Mouse (Mus musculus) thymus, postnatal 10 days (tissue): ENCODE data around the gene Rps27rt.
A peak's percentile ranks its signal among the peaks of the same experiment; 100 is the strongest.
"Not testable (repeated sequence)": the region's sequence is repeated elsewhere in the genome, so short reads cannot be mapped to it uniquely, and the experiment has no call there.

Source experiments
- DNase-seq, 2 experiments: peaks; one replicate each; pipeline ENCODE4 v3.0.0; 2021; ENCODE audit warnings: low spot score in 2 of 2

The Rps27rt gene

DNA sequence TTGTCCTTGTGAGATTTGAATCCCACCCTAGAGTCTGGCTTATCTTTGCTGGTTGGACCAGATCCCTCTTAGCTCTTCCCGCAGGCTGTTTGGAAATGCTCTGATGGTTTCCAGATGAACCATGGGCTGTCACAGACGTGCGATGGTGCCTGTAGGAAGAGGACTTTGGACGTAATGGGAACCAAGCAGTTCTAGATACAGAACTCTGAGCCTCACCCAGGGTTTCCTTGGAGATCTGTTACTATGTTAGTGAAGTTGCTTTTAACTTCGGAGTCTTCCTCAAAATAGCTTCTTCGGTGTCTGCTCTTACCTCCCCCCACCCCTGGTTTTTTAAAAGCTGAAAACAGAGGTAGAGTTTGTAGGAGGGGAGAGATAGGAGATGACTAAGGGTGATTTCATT, 2.6 kb downstream of the Rps27rt start:
- DNase-seq, result no peak

DNA sequence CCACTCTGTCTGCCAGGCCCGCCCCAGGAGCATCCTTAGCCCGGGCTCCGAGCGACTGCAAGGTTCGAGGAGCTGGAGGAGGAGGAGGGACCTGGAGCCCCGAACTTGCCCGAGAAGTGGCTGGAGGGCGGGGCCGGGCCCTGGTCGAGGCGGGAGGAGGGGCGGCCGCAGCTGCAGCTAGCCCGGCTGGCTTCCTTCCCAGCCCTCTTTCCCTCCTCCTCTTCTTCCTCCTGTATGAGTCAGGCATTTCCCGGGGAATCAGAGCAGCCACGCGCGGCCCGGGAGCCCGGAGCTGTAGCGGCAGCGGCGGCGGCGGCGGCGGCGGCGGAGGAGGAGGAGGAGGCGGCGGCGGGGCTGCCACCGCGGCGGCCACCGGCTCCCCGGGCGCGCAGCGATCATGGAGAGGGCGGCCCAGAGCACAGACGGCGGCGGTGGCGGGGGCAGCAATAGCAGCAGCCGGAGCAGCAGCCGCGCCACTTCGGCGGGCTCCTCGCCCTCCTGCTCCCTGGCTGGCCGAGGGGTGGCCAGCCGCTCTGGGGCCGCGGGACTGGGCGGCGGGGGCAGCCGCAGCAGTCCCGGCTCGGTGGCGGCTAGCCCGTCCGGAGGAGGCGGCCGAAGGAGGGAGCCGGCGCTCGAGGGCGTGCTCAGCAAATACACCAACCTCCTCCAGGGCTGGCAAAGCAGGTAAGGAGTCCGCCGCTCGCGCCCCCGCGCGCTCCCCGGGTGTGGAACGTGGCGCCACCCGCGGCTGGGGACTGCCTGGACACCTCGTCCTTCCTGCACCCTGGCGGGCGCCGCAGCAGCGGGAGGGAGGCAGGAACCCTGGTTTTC, 4.0 kb downstream of the Rps27rt start, which contains the start of gene Osbpl10:
Gene Osbpl10, plus strand, starts transcription at position 289 of the 831 bp plus-strand sequence.
- DNase-seq, result peak in 1 of 2 experiments; percentile 12

DNA sequence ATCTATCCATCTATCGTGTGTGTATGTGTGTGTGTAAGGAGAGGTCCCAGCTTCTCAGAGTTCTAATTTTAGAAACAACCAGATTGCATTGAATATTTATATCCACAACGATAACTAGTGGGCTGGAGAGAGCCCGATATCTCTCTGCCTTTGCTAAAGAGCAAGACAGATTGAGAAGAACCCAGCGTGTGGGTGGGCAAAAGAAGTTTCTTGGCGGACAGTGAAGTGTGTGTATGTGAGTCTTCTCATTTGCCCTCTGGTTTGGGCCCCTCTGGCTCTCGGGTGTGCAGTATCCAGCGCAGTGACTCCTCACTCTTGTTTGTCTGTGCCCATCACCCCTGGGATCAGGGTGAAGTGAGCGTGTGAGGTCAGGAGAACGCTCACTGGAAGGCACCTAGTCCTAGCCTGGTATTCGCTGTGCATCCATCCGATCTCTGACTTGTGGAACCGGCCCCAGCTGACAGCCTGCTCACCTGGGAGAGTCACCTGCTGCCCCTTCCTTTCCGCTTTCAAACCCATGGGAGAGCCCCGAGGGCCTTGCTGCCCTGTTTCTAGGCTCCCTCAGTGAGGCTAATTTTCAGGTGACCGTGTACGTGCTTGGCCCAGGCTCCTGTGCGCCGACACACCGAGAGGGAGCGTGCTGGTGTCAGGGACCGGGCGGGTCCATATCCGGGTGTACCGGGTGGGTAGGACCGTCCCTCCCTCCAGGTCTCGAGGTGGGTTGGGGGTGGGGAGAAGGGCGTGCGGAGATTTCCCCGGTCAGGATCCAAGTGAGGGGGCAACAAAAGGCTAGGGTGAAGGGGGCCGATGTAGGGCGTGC, 4.9 kb downstream of the Rps27rt start:
- no peak for DNase-seq

DNA sequence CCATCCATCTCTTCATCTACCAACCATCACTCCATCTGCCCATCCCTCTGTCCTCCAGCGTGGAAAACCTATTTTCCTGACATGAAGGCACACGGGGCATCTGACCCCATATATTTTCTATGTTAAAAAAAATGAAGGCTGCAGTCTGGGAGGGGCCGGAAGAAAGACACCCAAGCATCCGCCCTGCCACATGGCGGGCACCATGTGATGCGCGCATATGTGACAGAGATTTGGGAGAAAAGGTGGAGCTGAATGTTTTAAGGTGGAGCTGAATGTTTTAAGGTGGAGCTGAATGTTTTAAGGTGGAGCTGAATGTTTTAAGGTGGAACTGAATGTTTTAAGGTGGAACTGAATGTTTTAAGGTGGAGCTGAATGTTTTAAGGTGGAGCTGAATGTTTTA, 16.3 kb downstream of the Rps27rt start:
- DNase-seq, result not testable (repeated sequence)

DNA sequence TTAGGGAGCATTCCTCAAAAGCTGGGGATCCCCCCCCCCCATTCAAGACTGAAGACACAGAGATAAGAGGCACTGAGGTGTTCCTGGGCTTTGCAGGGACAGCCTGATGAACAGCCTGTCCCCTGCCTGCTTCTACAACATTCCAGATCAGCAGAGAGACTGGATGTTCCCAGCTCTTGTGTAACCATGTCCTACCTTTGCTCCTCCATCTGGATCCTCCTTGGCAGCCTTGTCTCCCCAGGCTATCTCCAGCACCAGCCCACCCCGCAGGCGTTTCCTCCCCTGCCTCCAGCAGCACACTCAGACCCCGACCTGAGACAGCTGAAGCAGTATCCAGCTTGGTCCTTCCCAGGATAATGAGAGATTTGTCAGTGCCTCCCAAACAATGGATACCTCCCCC, 18.4 kb downstream of the Rps27rt start:
- no peak for DNase-seq

DNA sequence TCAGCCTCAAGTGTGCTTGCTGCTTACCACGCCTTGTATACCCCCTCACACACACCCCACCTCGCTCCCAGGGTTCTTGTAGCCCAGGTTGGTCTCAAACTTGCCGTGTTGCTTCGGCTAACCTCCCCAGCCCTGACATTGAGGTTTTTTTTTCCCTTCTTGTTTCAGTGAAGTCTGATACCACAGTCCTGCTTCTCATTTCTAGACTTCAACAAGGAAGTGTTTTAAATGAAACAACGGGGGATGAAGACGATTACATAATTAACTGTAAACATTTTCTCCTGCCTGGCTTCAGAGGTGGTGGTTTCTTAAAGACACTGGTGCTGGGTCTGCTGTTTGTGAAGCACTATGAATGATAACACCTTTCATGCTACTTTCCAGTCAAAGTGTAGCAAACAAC, 21.7 kb downstream of the Rps27rt start:
- no peak for DNase-seq

DNA sequence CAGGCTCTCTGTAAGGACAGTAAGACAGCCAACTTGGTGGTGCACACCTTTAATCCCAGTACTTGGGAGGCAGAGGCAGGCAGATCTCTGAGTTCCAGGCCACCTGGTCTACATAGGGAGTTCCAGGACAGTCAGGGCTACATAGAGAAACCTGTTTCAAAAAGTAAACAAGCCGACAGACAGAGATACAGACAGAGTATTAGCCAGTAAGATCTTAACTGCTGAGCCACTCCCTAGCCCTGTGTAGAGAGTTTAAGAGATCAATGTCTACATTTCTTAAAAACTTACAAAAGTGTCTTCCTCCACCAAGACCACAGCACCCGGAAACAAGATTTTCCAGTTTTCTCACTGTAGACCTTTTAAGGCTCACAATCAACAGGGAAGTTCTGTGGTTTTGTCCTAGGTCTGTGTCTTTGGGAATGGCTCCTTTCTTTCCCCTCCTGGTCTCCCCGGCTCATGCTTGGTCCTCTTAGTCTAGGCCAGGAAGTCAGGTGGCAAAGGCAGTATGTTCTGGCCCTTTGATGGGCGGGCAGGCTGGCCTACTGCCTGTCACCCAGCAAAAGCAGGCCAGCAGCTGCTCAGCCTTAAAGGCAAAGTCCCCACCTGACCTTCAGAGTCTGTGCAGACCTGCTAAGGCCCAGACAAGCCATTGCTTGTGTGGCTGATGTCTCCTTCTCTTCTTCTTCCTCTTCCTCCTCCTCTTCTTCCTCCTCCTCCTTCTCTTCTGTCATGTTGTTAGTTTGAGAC, 22.3 kb downstream of the Rps27rt start:
- no peak for DNase-seq

DNA sequence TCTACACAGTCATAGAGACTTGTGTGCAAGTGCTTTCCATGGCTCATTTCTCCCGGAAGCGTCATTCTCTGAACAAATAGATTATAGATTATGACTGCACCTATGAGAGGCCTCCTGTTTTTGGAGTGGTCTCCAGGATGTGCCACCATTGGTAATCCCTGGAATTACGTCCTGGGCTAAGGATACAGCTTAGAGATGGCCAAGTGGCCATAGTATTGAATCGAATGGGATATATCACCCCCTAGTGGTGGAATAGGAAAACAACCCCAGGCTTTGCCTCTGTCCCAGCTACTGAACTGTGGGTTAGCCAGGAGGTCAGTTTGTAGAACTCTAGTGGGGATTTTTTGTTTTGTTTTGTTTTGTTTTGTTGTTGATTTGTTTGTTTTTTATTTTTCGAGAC, 25.6 kb downstream of the Rps27rt start:
- DNase-seq, result peak in 1 of 2 experiments; percentile 33

DNA sequence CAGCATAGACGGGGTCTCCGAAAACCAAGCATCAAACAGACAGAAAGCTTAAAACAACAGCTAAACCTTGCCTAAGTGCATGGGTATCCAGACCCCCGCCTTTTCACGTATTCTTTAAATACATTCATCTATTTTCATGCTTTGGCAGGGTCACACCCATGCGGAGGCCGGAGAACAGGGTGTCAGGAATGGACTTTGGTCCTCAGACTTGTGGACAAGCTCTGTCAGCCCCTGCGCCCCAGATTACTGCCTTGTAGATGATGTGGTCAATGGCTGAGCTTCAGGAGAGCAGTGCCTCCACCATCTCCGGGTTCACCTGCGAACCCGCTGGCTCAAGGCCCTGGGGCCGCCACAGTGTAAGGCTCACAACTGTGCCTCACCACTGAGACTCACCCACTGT, 27.2 kb downstream of the Rps27rt start:
- no peak for DNase-seq

DNA sequence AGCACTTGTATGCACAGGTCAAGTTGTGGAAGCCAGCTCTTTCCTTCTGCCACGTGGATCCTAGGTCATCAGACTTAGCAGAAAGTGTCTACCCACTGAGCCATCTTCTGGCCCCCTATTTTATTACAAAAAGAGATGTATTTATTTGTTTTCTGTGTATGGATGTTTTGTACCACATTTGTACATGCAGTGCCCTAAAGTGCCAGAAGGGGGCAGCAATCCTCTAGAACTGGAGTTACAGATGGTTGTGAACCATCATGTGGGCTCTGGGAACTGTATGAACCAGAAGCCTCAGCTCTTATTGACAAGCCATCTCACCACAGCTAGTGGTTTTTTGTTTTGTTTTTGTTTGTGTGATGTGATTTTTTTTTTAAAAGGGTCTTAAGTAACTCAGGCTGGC, 29.7 kb downstream of the Rps27rt start:
- DNase-seq, result no peak

DNA sequence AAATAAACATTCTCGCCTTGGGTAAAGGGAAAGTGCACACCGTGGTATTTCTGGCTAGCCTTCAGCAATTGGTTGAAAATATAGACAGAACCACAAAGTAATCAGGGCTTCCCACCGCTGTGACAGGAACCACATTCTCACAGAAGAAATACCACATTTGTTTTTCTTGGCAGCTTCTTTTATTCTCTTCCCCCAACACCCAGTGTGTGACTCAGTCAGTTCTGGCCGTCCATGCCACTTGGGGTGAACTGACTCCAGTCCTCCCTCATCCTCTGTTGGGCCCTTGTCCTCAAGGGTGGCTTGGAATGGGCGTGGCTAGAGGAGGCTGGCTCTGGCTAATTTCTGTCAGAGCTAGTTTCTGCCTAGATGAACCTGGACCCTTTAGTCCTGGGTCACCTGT, 34.1 kb downstream of the Rps27rt start:
- no peak for DNase-seq

DNA sequence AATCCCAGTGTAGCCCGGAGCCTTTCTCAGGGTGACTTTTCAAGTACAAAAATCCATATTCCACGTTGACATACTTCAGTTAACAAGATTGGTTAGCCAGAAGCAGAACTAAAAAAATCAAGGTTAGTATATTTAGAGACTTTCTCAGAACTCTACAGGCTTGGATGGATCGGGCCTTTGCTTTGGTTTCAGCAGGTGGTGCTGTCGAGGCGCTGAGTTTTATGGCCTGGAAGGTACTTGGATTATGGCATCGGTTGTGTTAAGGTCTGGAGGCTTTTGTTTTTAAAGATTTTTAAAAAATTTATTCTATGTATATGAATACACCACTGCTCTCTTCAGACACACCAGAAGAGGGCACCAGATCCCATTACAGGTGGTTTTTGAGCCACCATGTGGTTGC, 37.0 kb downstream of the Rps27rt start:
- DNase-seq, result no peak

DNA sequence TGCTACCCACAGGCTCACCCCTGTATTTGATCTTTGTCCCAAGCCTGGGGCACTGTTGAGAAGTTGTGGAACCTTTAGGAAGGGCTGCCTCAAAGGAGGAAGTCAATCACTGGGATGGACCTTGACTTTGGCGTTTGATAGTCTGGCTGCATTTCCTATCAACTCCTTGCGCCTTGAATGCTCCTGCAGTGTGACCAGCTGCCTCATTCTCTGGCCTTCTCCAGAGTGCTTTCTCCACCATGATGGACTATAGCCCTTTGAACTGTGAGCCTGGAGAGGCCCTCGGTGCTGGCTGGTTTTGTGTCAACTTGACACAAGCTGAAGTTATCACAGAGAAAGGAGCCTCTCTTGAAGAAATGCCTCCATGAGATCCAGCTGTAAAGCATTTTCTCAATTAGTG, 37.9 kb downstream of the Rps27rt start:
- no peak for DNase-seq

DNA sequence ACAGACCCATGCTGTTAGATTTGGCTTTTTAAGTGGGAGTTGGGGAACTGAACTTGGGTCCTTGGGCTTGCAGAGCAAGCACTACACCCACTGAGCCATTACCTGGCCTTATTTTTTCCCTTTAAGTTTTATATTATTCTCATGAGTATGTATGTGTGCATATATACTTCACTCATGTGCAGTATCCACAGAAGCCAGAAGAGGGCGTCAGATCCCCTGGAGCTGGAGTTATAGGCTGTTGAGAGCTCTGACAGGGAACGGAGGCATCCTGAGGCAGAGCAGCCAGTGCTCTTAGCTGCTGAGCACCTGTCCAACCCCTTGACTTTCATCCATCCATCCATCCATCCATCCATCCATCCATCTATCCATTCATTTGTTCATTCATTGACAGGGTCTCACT, 45.9 kb downstream of the Rps27rt start:
- no peak for DNase-seq

DNA sequence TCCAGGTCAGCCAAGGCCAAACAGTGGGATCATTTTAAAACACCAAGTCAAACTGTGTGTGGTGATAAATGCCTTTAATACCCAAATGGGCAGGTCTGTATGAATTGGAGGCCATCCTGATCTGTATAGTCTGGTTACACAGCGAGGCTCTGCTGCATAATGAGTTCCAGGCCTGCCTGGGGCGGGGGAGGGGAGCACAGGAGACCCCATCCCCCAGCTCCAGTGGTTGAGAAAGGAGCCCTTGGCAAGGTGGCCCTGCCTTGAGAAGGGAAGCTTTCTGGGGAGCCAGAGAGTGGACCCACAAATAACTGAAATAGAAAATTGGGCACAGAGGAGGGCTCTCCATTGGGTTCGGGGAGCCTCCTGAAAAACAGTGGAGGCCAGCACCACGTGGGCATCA, 47.2 kb downstream of the Rps27rt start:
- DNase-seq, result no peak

DNA sequence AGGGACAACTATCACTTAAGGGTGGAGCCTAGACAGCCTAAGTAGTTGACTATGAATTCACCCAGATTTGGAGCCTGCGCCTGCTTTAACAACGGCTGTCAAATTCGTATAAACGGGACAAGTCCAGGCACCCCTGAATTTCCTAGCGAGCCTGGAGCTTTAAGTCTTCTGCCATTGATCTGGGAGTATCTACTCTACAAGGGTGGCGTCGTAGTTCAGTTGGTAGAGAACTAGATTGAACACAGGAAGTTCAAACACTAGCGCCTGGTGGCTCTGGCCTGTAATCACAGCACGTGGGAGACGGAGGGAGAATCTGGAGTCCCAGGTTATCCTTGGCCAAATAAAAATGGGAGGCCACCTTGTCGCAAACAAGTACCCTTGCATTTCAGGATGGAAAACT, 48.3 kb downstream of the Rps27rt start:
- DNase-seq, result peak; percentile 16 to 20

DNA sequence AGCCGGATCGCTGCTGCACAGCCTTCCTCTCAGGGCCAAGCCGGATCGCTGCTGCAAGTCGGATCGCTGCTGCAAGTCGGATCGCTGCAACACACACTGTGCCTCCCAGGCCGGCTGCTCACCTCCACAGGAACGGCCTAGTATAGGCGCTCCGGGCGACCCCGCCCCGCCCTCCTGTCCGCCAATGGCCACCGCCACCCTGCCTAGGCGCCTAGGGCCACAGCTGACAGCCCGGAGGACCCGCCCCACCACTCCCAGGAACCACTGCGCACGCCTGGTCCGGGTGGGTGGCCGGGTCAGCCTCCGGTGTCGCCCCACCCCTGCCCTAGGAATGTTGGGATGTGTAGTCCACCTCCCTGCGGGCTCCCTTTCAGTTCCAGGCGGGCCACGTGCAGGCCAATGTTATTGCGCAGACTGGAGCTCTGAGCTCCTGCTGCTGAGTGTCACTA, 48.8 kb downstream of the Rps27rt start, which contains the start of gene Gpd1l:
Gene Gpd1l, minus strand, starts transcription at position 265 of the 449 bp plus-strand sequence.
- DNase-seq, result peak; percentile 72 to 80

DNA sequence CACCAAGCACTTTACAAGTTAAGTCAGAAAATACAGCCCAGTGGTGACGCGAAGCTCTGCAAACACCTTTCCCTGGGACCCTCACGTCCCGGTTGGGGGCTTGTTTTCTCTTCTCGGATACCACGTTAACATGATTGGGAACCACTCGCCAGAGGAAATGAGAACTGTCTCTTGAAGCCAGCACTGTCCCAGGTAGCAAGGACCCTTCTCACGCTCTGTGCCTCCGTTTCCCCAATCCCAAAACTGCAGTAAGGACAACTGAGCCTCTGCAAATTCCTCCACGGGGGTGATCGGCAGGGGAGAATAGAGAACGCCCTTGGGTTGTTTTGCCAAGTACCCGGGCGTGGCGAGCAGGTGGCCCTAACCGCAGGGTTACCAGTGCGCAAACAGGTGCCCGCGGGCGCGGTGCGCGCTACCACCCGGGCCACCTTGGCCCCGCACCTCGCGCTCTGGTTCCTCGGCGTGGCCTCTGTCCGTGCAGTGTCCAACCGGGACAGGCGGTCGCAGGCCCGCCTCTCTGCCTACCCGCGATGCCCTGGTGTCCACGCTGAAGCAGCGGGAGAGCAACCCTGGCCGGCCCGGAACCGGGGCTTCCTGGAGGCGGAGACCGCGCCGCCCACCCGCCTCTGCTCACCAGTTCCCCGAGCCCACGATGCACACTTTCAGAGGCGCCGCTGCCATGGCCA, 49.4 kb downstream of the Rps27rt start:
- DNase-seq, result no peak

DNA sequence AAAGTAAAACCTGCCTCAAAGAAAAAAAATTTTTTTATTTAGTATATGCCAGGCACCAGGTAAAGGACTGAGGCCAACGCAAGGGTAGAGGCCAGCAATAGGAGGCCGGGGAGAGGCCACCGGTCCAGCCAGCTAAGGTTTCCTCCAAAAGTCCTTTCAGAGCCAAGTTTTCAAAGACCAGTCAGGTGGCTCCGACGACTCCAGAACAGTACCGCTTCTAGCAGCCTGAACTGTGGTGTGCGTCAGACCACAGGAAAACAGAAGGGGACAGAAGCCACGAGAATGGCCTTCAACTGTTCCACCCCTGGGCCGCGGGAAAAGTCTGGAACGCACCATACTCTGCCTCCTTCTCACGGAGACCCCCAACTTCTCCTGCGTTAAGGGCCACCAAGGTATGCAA, 49.9 kb downstream of the Rps27rt start:
- peak in 1 of 2 experiments; percentile 8 for DNase-seq
